Mouse (Mus musculus): Measurements from ENCODE around the gene Slc5a11.

Slc5a11 gene

GRCm38 (mm10) chr7:123279797-123280196, 65.2 kb downstream of the Slc5a11 start:
- in situ Hi-C loops (cut with MseI, MboI), result no loop called here

- in situ Hi-C loops (cut with MseI, MboI), result no loop called here
These were observed 69.2 kb downstream of the Slc5a11 start for GRCm38 (mm10) chr7:123283826-123284225.

GRCm38 (mm10) chr7:123285896-123286295, 71.3 kb downstream of the Slc5a11 start:
- in situ Hi-C loops (cut with MseI, MboI), result no loop called here

- in situ Hi-C loops (cut with MseI, MboI), result no loop called here
These were observed 73.3 kb downstream of the Slc5a11 start for GRCm38 (mm10) chr7:123287903-123288302.

GRCm38 (mm10) chr7:123289176-123289575, 74.6 kb downstream of the Slc5a11 start:
- in situ Hi-C loops (cut with MseI, MboI), result no loop called here

- in situ Hi-C loops (cut with MseI, MboI), result no loop called here
These were observed 77.4 kb downstream of the Slc5a11 start for GRCm38 (mm10) chr7:123291942-123292341.

- in situ Hi-C loops (cut with MseI, MboI), result no loop called here
These were observed 79.3 kb downstream of the Slc5a11 start for GRCm38 (mm10) chr7:123293898-123294297.

GRCm38 (mm10) chr7:123295423-123295822, 80.8 kb downstream of the Slc5a11 start:
- in situ Hi-C loops (cut with MseI, MboI), result no loop called here

- in situ Hi-C loops (cut with MseI, MboI), result no loop called here
These were observed 81.5 kb downstream of the Slc5a11 start for GRCm38 (mm10) chr7:123296097-123296496.

GRCm38 (mm10) chr7:123298225-123298624, 83.6 kb downstream of the Slc5a11 start:
- in situ Hi-C loops (cut with MseI, MboI), result no loop called here

- in situ Hi-C loops (cut with MseI, MboI), result no loop called here
These were observed 85.7 kb downstream of the Slc5a11 start for GRCm38 (mm10) chr7:123300258-123300657.

GRCm38 (mm10) chr7:123305397-123305796, 90.8 kb downstream of the Slc5a11 start:
- in situ Hi-C loops (cut with MseI, MboI), result no loop called here

GRCm38 (mm10) chr7:123307236-123307635, 92.7 kb downstream of the Slc5a11 start:
- in situ Hi-C loops (cut with MseI, MboI), result no loop called here

- in situ Hi-C loops (cut with MseI, MboI), result no loop called here
These were observed 93.4 kb downstream of the Slc5a11 start for GRCm38 (mm10) chr7:123307887-123308558.

- in situ Hi-C loops (cut with MseI, MboI), result no loop called here
These were observed 97.3 kb downstream of the Slc5a11 start for GRCm38 (mm10) chr7:123311836-123312235.

- in situ Hi-C loops (cut with MseI, MboI), result no loop called here
These were observed 98.2 kb downstream of the Slc5a11 start for GRCm38 (mm10) chr7:123312738-123313137.

GRCm38 (mm10) chr7:123322452-123323121, 108.0 kb downstream of the Slc5a11 start:
- in situ Hi-C loops (cut with MseI, MboI), result no loop called here

All from mouse trophoblast stem cell (cell line).